Mouse (Mus musculus): ENCODE measurements around the gene Olfr1089. TPM values are rescaled to one million over a fixed set of nuclear protein-coding genes. Genes with fewer than 3 reads are reported as not detected.

The Olfr1089 gene
- not detected in 2 replicates for polyA plus RNA-seq (2016; fragmentation: Nextera tagmentation; extraction: Ambion mirVana)

- Histone ChIP-seq H3K4me1 (no peaks in the 10 kb centered on the region), H3K27me3 (replicated peaks; ENCODE audit: low read depth, poor library complexity, severe bottlenecking) (no peaks in the 10 kb centered on the region), H3K36me3 (replicated peaks) (no peaks in the 10 kb centered on the region), H3K9me3 (no peaks in the 10 kb centered on the region), H3K27ac (replicated peaks) (no peak within 1 kb of the TSS), H3K4me3 (no peak within 1 kb of the TSS)
- no peak for DNase-seq (ENCODE audit: low spot score)
These were observed at the start of gene Olfr1089 for GRCm38 (mm10) chr2:86733601-86734000. TSS of gene Olfr1089 (minus strand) at chr2:86733701.

GRCm38 (mm10) chr2:86782179-86782578 is 48.7 kb upstream of the Olfr1089 start, which contains the start of gene Olfr1093:
TSS of gene Olfr1093 (plus strand) at chr2:86782479.
- H3K27ac ChIP-seq (replicated peaks): no peak within 1 kb of the TSS
- no peak for DNase-seq (ENCODE audit: low spot score)
- H3K4me1 ChIP-seq: no peaks in the 10 kb centered on the region
- WGBS: 87% methylated on average over 2 of the region's 2 CpGs
- H3K9me3 ChIP-seq: no peaks in the 10 kb centered on the region
- no peak within 1 kb of the TSS for H3K4me3 ChIP-seq
- no peaks in the 10 kb centered on the region for H3K27me3 ChIP-seq (replicated peaks; ENCODE audit: low read depth, poor library complexity, severe bottlenecking)
- H3K36me3 ChIP-seq (replicated peaks): no peaks in the 10 kb centered on the region

- no peaks in the 10 kb centered on the region for H3K36me3 ChIP-seq (replicated peaks)
- 97% methylated on average over 6 of the region's 6 CpGs for WGBS
- H3K9me3 ChIP-seq: no peaks in the 10 kb centered on the region
- no peak overlapping the region for H3K4me3 ChIP-seq
- no peaks in the 10 kb centered on the region for H3K27me3 ChIP-seq (replicated peaks; ENCODE audit: low read depth, poor library complexity, severe bottlenecking)
- H3K27ac ChIP-seq (replicated peaks): no peak overlapping the region
- no peak for DNase-seq (ENCODE audit: low spot score)
- no peaks in the 10 kb centered on the region for H3K4me1 ChIP-seq
These were observed 27.5 kb upstream of the Olfr1089 start for GRCm38 (mm10) chr2:86761050-86761449.

- H3K9me3 ChIP-seq: no peaks in the 10 kb centered on the region
- no peaks in the 10 kb centered on the region for H3K36me3 ChIP-seq (replicated peaks)
- no peaks in the 10 kb centered on the region for H3K4me1 ChIP-seq
- no peaks in the 10 kb centered on the region for H3K27me3 ChIP-seq (replicated peaks; ENCODE audit: low read depth, poor library complexity, severe bottlenecking)
- no peak within 1 kb of the TSS for H3K27ac ChIP-seq (replicated peaks)
- H3K4me3 ChIP-seq: no peak within 1 kb of the TSS
- WGBS: 94% methylated on average over 1 of the region's 1 CpGs
- no peak for DNase-seq (ENCODE audit: low spot score)
These were observed 25.4 kb upstream of the Olfr1089 start, which contains the start of gene Olfr1090 for GRCm38 (mm10) chr2:86758893-86759292. TSS of gene Olfr1090 (minus strand) at chr2:86758993.

- Histone ChIP-seq H3K4me1 (no peaks in the 10 kb centered on the region), H3K4me3 (no peak within 1 kb of the TSS), H3K36me3 (replicated peaks) (no peaks in the 10 kb centered on the region), H3K27ac (replicated peaks) (no peak within 1 kb of the TSS), H3K9me3 (no peaks in the 10 kb centered on the region), H3K27me3 (replicated peaks; ENCODE audit: low read depth, poor library complexity, severe bottlenecking) (no peaks in the 10 kb centered on the region)
- DNase-seq (ENCODE audit: low spot score): no peak
These were observed 35.2 kb downstream of the Olfr1089 start, which contains the start of gene Olfr1087 for GRCm38 (mm10) chr2:86698295-86698694. TSS of gene Olfr1087 (minus strand) at chr2:86698395.

Other genes with a start within 250 kb of the Olfr1089 start
- gene Olfr228, start 246.3 kb downstream of the Olfr1089 start, polyA plus RNA-seq (2016; fragmentation: Nextera tagmentation; extraction: Ambion mirVana): not detected in 2 replicates
- not detected in 2 replicates for gene Olfr1076, start 225.2 kb downstream of the Olfr1089 start, polyA plus RNA-seq (2016; fragmentation: Nextera tagmentation; extraction: Ambion mirVana)
- not detected in 2 replicates for gene Olfr1079, start 191.2 kb downstream of the Olfr1089 start, polyA plus RNA-seq (2016; fragmentation: Nextera tagmentation; extraction: Ambion mirVana)
- gene Olfr1080, start 175.5 kb downstream of the Olfr1089 start, polyA plus RNA-seq (2016; fragmentation: Nextera tagmentation; extraction: Ambion mirVana): not detected in 2 replicates
- not detected in 2 replicates for gene Olfr1082, start 134.7 kb downstream of the Olfr1089 start, polyA plus RNA-seq (2016; fragmentation: Nextera tagmentation; extraction: Ambion mirVana)
- not detected in 2 replicates for gene Olfr1084, start 94.0 kb downstream of the Olfr1089 start, polyA plus RNA-seq (2016; fragmentation: Nextera tagmentation; extraction: Ambion mirVana)
- gene Olfr1085, start 71.7 kb downstream of the Olfr1089 start, polyA plus RNA-seq (2016; fragmentation: Nextera tagmentation; extraction: Ambion mirVana): not detected in 2 replicates
- not detected in 2 replicates for gene Olfr1086, start 53.6 kb downstream of the Olfr1089 start, polyA plus RNA-seq (2016; fragmentation: Nextera tagmentation; extraction: Ambion mirVana)
- gene Olfr1087, start 35.3 kb downstream of the Olfr1089 start, polyA plus RNA-seq (2016; fragmentation: Nextera tagmentation; extraction: Ambion mirVana): not detected in 2 replicates
- not detected in 2 replicates for gene Olfr1090, start 25.3 kb upstream of the Olfr1089 start, polyA plus RNA-seq (2016; fragmentation: Nextera tagmentation; extraction: Ambion mirVana)
- not detected in 2 replicates for gene Olfr1093, start 48.8 kb upstream of the Olfr1089 start, polyA plus RNA-seq (2016; fragmentation: Nextera tagmentation; extraction: Ambion mirVana)
- gene Olfr141, start 76.3 kb upstream of the Olfr1089 start, polyA plus RNA-seq (2016; fragmentation: Nextera tagmentation; extraction: Ambion mirVana): not detected in 2 replicates
- not detected in 2 replicates for gene Olfr1094, start 91.0 kb upstream of the Olfr1089 start, polyA plus RNA-seq (2016; fragmentation: Nextera tagmentation; extraction: Ambion mirVana)
- not detected in 2 replicates for gene Olfr1095, start 118.0 kb upstream of the Olfr1089 start, polyA plus RNA-seq (2016; fragmentation: Nextera tagmentation; extraction: Ambion mirVana)
- not detected in 2 replicates for gene Gm13723, start 141.1 kb upstream of the Olfr1089 start, polyA plus RNA-seq (2016; fragmentation: Nextera tagmentation; extraction: Ambion mirVana)
- not detected in 2 replicates for gene Olfr1097, start 158.5 kb upstream of the Olfr1089 start, polyA plus RNA-seq (2016; fragmentation: Nextera tagmentation; extraction: Ambion mirVana)
- not detected in 2 replicates for gene Olfr1098, start 190.8 kb upstream of the Olfr1089 start, polyA plus RNA-seq (2016; fragmentation: Nextera tagmentation; extraction: Ambion mirVana)
- not detected in 2 replicates for gene Olfr1099, start 227.0 kb upstream of the Olfr1089 start, polyA plus RNA-seq (2016; fragmentation: Nextera tagmentation; extraction: Ambion mirVana)
- not detected in 2 replicates for gene Olfr1100, start 246.3 kb upstream of the Olfr1089 start, polyA plus RNA-seq (2016; fragmentation: Nextera tagmentation; extraction: Ambion mirVana)